Mouse (Mus musculus): ENCODE measurements around the gene Pepd. TPM values are rescaled to one million over a fixed set of nuclear protein-coding genes. Genes with fewer than 3 reads are reported as not detected.
A peak's percentile ranks its signal among the peaks of the same experiment; 100 is the strongest.

Pepd gene
- polyA plus RNA-seq, 1 experiment from 2014 or later, result 115 TPM

DNA sequence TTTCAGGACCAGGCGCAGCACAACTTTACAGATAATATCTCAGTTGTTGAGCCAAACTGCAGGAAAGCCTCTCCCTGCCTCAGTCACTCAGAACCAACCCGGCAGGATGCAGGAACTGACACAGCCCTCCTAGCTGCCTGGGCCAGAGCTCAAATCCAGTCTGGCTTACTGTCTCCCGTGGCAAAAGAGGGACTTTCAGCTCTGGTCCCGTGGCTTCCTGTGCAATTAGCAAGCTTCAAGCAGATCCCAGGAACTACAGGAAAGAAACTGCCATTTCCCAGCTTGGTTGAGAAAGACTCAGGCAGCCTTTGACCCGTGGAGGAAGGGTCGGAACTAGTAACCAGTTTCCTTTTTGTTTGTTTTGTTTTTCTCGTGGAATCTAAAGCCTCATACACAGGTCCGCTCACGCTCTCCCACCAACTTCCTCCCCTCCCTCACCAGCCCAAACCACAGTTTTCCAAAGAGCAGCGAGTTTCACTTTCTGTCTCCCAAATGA, 168.7 kb downstream of the Pepd start:
- Histone ChIP-seq H3K9ac (0 out of 2 replicates have a peak overlapping the region, but pooled peaks have one; percentile 0), H3K4me1 (peaks cover 19% of the 10 kb centered on the region), H3K27me3 (peaks cover 4% of the 10 kb centered on the region; the same call in 1 of the 2 replicates), H3K27ac (peak overlapping the region; percentile 81), H3K4me3 (replicated peaks) (peak overlapping the region; percentile 20), H3K36me3 (no peaks in the 10 kb centered on the region), H3K4me2 (peak overlapping the region; percentile 47), H3K9me3 (replicated peaks) (no peaks in the 10 kb centered on the region)
- no peak for ATAC-seq (replicated peaks; ENCODE audit: low FRiP score)
- WGBS, result 10% methylated on average over 10 of the region's 10 CpGs

DNA sequence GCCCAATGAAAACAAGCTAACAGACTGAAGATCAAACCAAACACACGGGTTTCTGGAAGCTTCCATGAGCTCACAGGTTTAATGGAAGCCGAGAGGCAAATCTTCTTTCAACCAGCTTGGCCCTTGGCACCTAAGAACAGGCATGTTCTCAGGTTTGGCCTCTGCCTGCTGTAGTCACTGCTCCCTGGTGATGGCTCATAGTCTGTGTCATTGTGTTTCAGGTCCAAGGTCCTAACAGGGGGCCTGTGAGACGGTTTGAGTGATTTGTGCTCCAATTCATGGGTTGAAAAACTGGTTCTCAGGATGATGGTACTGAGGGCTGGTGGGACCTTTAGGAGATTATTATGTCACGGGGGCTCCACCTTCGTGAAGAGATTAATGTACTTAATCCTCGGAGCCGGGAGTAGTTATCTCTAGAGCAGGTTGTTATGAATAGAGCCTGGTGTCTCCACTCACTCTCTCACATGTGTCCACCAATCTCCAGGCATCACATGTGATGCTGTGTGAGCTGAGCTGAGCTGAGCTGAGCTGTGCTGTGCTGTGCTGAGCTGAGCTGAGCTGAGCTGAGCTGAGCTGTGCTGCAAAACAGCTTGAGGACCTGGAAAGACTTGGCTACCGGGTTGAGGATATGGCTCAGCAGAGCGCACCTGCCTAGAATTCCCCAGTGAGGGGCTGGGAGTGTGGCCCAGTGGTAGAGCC, 169.4 kb downstream of the Pepd start:
- no peaks in the 10 kb centered on the region for H3K9me3 ChIP-seq (replicated peaks)
- no peaks in the 10 kb centered on the region for H3K36me3 ChIP-seq
- no peak overlapping the region for H3K9ac ChIP-seq
- H3K27ac ChIP-seq, result peak overlapping the region; percentile 81
- peak overlapping the region; percentile 20; the same call in 1 of the 2 replicates for H3K4me3 ChIP-seq (replicated peaks)
- 80% methylated on average over 9 of the region's 9 CpGs for WGBS
- peak overlapping the region; percentile 47 for H3K4me2 ChIP-seq
- no peak for ATAC-seq (replicated peaks; ENCODE audit: low FRiP score)
- peaks cover 5% of the 10 kb centered on the region; the same call in 1 of the 2 replicates for H3K27me3 ChIP-seq
- peaks cover 26% of the 10 kb centered on the region for H3K4me1 ChIP-seq

- Histone ChIP-seq H3K4me1 (peaks cover 29% of the 10 kb centered on the region), H3K4me2 (no peak overlapping the region), H3K9me3 (replicated peaks) (no peaks in the 10 kb centered on the region), H3K36me3 (no peaks in the 10 kb centered on the region), H3K9ac (no peak overlapping the region), H3K27ac (no peak overlapping the region), H3K4me3 (replicated peaks) (no peak overlapping the region), H3K27me3 (peaks cover 10% of the 10 kb centered on the region; the same call in 1 of the 2 replicates)
- 77% methylated on average over 12 of the region's 12 CpGs for WGBS
- no peak for ATAC-seq (replicated peaks; ENCODE audit: low FRiP score)
These were observed 172.6 kb downstream of the Pepd start for GRCm38 (mm10) chr7:35084565-35085360.

- H3K9ac ChIP-seq, result 0 out of 2 replicates have a peak overlapping the region, but pooled peaks have one; percentile 9
- no peaks in the 10 kb centered on the region for H3K36me3 ChIP-seq
- peaks cover 10% of the 10 kb centered on the region; the same call in 1 of the 2 replicates for H3K27me3 ChIP-seq
- ATAC-seq (replicated peaks; ENCODE audit: low FRiP score), result peak; percentile 78; the same call in 1 of the 2 replicates
- peak overlapping the region; percentile 59 for H3K4me2 ChIP-seq
- 2% methylated on average over 21 of the region's 21 CpGs for WGBS
- H3K9me3 ChIP-seq (replicated peaks), result no peaks in the 10 kb centered on the region
- peaks cover 17% of the 10 kb centered on the region for H3K4me1 ChIP-seq
- H3K27ac ChIP-seq, result no peak overlapping the region
- peak overlapping the region; percentile 25 for H3K4me3 ChIP-seq (replicated peaks)
These were observed 174.2 kb downstream of the Pepd start for GRCm38 (mm10) chr7:35086271-35086861.

- no peak overlapping the region for H3K4me3 ChIP-seq (replicated peaks)
- no peak overlapping the region for H3K4me2 ChIP-seq
- H3K9me3 ChIP-seq (replicated peaks), result no peaks in the 10 kb centered on the region
- peaks cover 10% of the 10 kb centered on the region; the same call in 1 of the 2 replicates for H3K27me3 ChIP-seq
- H3K27ac ChIP-seq, result no peak overlapping the region
- H3K9ac ChIP-seq, result no peak overlapping the region
- 72% methylated on average over 5 of the region's 5 CpGs for WGBS
- no peak for ATAC-seq (replicated peaks; ENCODE audit: low FRiP score)
- H3K36me3 ChIP-seq, result no peaks in the 10 kb centered on the region
- peaks cover 12% of the 10 kb centered on the region for H3K4me1 ChIP-seq
These were observed 178.4 kb downstream of the Pepd start for GRCm38 (mm10) chr7:35090550-35090949.

Small RNA genes within 50 kb of the gene (microRNA-seq; reads per million reads assigned to microRNA genes)
- gene Gm25033, result not detected

Other genes with a start within 250 kb of the Pepd start
- 11.1 and 13.0 TPM in 2 replicates for gene Chst8, start 99.7 kb upstream of the Pepd start, polyA plus RNA-seq (2015; fragmentation: Nextera tagmentation; extraction: Ambion mirVana)
- gene Cebpg, start 144.2 kb downstream of the Pepd start, polyA plus RNA-seq (2015; fragmentation: Nextera tagmentation; extraction: Ambion mirVana), result 37.4 and 41.5 TPM in 2 replicates
- 1.3 and 1.5 TPM in 2 replicates for gene Cebpa, start 206.9 kb downstream of the Pepd start, polyA plus RNA-seq (2015; fragmentation: Nextera tagmentation; extraction: Ambion mirVana)